Mouse (Mus musculus) CH12F3 (cell line): ENCODE results near the gene Tlr12.

Experiments used
- in situ Hi-C: fragments of 300-500 bp; cut with MboI; formaldehyde crosslinking; loops from 2 replicates; pipeline ENCODE4 v1.14.3; 2020; ENCODE audit warnings: low sequenced_read_pairs

Tlr12 gene

DNA sequence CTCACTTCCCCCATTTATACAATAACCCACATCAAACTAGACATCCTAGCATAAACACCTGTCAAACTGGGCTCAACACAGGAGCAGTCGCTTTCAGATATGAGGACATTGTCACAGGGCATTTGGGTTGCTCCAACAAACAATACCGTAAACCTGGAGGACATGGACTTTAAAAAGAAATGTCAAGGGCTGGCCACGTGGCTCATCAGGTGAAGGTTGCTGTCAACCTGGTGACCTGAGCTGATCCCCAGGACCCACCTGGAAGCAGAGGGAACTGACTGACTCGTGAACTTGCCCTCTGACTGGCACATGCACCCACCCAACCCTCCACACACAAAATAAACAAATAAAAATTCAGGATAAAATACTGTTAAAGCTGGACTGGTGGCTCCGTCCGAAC, 2.2 kb upstream of the Tlr12 start:
- in situ Hi-C loops: no loop called here

DNA sequence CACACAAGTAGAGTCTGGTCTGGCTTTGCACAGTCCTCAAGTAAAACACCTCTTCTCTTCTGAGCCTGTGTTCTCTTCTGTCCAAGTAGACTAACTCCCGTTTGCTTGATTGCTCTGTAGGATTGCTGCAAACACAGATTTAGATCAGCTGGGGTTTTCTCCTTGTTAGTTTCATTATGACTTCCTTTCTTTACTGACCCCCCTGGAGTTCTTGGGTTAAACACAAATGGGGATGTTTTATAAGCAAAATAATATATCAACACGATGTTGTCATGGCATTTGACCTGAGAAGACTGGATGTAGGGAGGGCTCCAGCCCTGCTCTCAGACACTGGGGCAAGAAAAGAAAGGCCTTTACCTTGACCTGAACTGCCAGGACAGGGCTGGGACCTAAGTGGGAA, 544 bp upstream of the Tlr12 start:
- in situ Hi-C loops: no loop called here

GRCm38 (mm10) chr4:128617363-128618120, 877 bp downstream of the Tlr12 start:
- in situ Hi-C loops: no loop called here

GRCm38 (mm10) chr4:128615761-128616160, 2.7 kb downstream of the Tlr12 start:
- in situ Hi-C loops: no loop called here

DNA sequence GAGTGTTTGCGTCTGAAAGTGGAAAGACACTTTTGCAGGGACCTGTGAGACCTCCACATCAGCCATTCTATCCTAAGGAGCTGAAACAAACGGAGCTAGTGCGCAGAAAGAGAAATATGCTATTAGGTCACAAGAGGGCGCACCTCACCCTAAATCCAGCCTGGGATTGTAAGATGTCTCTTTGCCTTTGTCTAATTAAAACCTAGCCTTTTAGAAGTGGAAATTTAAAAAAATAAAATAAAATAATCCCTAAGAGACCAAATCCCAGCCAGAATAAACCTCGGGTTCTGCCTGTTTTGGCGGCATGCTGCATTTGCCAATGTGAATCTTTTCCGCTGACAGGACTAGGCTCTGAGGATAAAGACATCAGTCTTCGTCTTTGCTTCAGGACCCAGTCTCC, 5.1 kb downstream of the Tlr12 start:
- in situ Hi-C loops: loop anchor here (5.0 kb wide), 1 partner anchor 94 kb away; no protein-coding TSS in a partner anchor

DNA sequence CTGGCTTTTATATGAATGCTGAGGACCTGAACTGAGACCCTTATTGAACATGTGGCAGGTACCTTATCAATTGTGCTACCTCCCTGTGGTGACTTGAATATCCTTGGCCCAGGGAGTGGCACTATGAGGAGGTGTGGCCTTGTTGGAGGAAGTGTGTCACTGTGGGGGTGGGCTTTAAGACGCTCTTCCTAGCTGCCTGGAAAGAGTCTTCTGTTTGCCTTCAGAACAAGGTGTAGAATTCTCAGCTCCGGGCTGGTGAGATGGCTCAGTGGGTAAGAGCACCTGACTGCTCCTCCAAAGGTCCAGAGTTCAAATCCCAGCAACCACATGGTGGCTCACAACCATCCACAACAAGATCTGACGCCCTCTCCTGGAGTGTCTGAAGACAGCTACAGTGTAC, 6.7 kb downstream of the Tlr12 start:
- in situ Hi-C loops: loop anchor here (5.0 kb wide), 1 partner anchor 96 kb away; no protein-coding TSS in a partner anchor

- in situ Hi-C loops: loop anchor here (5.0 kb wide), 1 partner anchor 97 kb away; no protein-coding TSS in a partner anchor
These were observed 7.7 kb downstream of the Tlr12 start for GRCm38 (mm10) chr4:128610706-128611105.

DNA sequence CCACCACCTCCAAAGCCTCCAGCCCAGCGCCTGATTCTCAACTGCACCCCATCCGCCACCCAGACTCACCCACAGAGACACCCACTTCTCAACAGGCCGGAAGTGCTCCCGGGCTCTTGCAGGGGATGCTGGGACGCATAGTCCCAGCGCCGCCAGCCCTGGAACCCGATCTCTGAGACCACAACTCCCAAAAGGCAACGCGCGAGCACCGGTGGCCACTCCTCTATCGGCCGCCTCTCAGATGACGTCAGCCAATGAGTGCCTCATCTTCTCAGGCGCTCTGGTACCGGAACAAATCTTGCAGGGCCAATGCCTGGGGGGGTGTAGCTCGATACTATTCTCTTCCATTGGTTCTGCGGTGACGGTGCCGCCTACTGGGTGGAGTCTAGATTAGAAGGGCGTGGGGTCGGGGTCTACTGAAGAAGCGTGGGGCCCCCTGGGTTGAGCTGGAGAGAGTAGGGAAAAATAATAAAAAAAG, 8.5 kb downstream of the Tlr12 start, which contains the start of gene Zscan20:
TSS of gene Zscan20 (minus strand) at position 174 of the 478 bp plus-strand sequence.
- in situ Hi-C loops: loop anchor here (5.0 kb wide), 1 partner anchor 97 kb away; no protein-coding TSS in a partner anchor

DNA sequence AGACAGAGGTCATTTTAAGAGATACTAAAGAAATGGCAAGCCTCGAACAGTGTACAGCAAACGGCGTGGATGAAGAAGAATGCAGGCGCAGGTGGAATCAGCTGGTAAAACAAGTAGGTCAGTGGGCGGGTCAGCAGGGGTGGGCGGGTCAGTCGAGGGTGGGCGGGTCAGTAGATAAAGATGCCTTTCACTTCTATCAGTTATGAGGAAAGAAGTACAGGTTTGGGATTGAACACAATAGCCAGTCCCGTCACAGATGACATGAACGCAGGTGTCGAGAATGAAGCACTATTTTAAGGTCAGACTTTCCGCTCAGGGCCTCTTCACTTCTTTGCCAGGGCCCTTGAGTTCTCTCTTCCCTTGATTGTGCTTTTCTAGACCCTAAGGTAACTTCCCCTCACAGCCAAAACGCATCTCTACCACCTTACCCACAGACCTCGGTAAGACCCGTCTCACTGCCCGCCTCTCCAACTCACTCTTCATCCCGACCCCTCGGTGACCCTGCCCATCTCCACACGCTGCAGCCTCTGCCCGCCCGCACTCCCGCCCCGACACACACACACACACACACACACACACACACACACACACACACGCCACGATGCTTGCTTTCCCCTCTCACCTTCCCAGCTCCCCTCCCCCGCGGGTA, 9.0 kb downstream of the Tlr12 start:
- in situ Hi-C loops: no loop called here

DNA sequence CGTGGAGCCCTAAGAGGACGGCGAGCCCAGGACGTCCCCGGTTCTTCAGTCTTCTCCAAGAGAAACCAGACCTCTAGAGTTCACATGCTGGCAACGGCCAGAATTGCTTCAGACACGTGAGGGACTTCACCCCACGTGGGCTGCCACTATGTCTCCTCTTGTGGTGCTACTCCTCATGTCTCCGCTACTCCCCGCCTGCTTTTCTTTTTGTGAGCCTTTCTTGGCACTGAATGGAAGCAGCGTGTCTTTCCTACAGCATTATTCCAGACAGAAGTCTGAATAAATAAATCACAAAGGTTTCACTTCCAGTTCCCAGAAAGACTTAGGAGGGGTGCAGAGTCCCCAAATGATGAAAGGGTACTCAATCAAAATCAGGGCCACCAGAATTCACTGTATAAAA, 10.8 kb downstream of the Tlr12 start:
- in situ Hi-C loops: no loop called here

GRCm38 (mm10) chr4:128606586-128606985, 11.8 kb downstream of the Tlr12 start:
- in situ Hi-C loops: no loop called here

DNA sequence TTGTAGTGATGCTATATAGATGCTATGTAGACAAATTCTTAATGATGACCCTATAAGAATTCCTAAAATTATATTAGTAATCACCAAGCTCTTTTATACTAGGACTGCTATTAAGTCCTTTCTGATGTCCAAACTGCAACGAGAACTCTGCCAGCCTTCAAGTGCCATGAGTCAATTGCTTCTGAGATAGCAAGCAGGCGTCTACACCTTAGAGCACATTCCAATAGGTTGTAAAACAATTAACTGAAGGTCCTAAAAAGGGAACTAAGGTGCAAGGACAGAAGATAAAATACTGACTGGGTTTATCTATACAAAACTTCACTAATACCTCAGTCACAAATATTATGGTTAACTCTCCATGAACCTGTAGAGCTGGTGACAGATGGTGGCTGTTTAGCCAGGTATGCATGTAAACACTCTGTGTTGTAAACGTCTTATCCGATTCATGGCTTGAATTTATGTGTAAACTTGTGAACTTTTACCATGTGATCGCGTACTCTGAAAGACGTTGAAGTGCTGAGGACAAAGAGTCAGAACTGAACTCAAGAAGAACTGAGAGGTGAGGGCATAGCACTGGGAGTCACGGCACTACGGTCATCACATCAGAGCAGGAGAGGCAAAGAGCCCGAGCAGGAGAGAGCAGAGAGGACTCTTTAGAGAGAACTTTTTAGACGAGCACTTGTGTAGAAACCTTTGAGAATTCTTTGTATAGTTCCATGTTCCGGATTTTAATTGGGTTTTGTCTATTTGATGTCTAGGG, 20.4 kb downstream of the Tlr12 start:
- in situ Hi-C loops: no loop called here

DNA sequence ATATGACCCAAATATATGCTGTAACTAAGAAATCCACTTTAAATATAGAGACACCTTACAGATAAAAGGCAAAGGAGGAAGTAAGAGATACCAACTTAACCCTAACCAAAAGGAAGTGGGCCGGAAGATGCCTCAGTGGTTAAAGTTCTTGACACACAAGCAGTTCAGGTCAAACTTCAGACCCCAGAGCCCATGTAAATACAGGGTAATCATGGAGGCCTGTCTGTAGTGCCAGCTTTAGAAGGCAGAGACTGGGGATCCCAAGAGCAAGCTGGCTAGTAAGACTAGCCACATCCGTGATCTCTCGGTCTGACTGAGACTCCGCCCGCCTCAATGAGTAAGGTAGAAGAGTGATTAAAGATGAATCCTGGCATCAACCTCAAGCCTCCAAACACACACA, 24.4 kb downstream of the Tlr12 start:
- in situ Hi-C loops: no loop called here

DNA sequence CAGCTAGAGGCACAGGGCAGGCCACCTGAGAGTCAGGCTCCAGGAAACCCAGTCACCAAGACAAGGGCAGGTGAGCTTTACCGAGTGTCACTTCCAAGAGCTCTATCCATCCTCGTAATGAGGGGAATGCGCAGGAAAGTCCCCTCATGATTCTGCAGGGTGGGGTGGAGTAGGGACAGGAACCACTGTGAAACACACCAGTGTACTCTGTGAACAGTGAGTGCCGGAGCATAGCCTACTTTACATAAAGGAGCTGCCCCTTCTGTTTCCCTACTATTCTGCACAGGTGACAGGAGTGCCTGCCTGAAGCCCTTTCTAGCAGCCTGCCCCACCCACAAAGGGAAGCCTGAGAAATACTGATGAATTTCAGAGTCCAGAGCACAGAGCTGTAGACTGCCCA, 25.1 kb downstream of the Tlr12 start:
- in situ Hi-C loops: no loop called here

DNA sequence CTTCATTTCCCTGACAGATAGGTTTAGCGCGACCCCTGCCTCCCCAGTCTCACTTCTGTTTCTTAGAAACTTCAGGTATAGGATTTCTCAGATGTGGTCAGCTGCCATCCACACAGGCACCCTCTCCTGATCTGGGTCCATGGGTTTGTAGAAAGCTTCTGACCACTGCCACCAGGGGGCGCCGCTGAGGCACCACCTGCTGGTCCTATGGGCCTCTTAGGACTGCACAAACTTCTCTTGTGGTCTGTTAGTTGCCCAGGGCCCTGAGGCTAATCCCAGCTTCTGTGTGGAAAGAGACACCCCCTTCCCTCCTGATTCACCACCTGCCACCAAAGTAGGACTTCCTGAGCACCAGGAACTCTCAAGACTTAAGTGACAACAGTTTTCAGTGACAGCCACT, 39.2 kb downstream of the Tlr12 start:
- in situ Hi-C loops: no loop called here

- in situ Hi-C loops: no loop called here
These were observed 42.6 kb downstream of the Tlr12 start for GRCm38 (mm10) chr4:128575811-128576210.
